Mouse (Mus musculus): ENCODE measurements around the gene Hdac5.

DNA sequence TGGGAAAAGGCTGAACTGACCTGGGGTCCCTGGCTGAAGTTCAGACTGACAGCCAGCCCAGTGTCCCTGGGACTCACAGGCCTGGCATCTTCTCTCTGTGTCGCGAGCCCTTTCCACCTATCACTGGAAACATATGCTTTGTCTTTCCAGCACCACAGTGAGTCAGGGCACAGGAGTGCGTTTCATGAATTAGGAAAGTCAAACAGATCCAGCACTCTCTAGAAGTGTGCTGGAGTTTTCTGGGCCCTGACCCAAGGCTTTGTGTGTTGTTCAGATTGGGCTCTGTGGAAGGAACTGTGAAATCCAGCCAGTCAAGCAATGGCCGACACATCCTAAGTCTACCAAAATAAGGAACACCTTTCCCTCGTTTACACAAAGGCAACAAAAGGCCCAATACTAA lies 4.7 kb downstream of the Hdac5 start:
- TF ChIP-seq CTCF (IDR thresholded peaks at IDR 0.05; ENCODE audit: control insufficient read depth, insufficient read depth, insufficient replicate concordance, low read depth, low read length): no peak
- TF ChIP-seq POLR2A (IDR thresholded peaks at IDR 0.05; ENCODE audit: control insufficient read depth, low read depth, low read length): no peak
